Comparison of ENCODE assay signal across 8 mouse cellular contexts in the genomic region with DNA sequence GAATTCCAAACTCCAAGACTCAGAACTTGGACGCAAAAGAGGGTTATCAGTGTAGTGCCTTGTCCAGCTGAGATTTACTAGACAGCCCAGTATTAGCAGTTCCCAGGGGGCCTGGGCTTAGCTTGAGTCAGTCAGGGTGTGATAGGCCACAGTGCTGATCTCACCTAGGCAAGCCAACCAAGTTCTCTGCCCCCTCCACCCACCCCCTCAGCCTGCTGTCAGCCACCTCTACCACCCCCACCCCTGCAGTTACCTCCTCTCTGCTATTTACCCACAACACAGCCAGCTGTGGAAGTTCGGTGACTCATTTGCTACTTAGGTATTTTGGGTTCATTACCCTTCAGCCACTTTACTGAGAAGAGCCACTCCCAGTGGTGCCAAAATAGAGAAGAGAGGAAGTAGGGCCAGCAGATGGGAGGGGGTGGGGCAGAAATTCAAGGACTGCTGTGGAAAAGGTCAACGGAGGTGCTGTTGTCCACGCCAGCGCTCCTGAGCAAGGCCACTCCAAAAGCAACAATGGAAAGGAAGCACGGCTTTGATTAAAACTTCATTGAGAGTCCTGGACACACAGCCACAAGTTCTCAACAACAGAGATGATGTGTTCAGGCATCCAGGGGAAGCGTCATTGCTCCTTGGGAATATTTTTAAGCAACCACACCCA. TPM values are rescaled to one million over a fixed set of nuclear protein-coding genes. Genes with fewer than 3 reads are reported as not detected.
DNase-seq lines count a peak whose midpoint lies in the region.

No protein-coding gene starts in this region.

- H3K4me3 ChIP-seq in heart, embryonic 10.5 days, result no peak overlapping the region

- no peaks in the 10 kb centered on the region for H3K36me3 ChIP-seq in heart, embryonic 10.5 days

- H3K27me3 ChIP-seq in heart, embryonic 10.5 days (ENCODE audit: insufficient read depth, poor library complexity, severe bottlenecking), result peaks cover 27% of the 10 kb centered on the region

- no peaks in the 10 kb centered on the region for H3K9me3 ChIP-seq in heart, embryonic 10.5 days

- WGBS in heart, embryonic 10.5 days, result 34% methylated on average over 7 of the region's 7 CpGs

- DNase-seq in CD4-positive helper T cell, adult 2 months (ENCODE audit: low read depth, low spot score), result peak; percentile 54
- DNase-seq in ZHBTc4 (ENCODE audit: low read depth, low spot score), result peak; percentile 47
- peak; percentile 79 for DNase-seq in heart, embryonic 10.5 days (ENCODE audit: low spot score)
- peak; percentile 43 to 60 for DNase-seq in kidney, postnatal 4 days
- DNase-seq in skeletal muscle tissue, adult 2 months (ENCODE audit: low read depth, low spot score), result peak; percentile 88
- no peak for DNase-seq in right cerebral cortex, postnatal 14 days
- no peak for DNase-seq in thymus, postnatal 14 days
- DNase-seq in layer of hippocampus, adult 11-12 months (ENCODE audit: low spot score), result no peak

- H3K27ac ChIP-seq in heart, embryonic 10.5 days, result peak overlapping the region; percentile 52; the same call in 1 of the 2 replicates

- peaks cover 23% of the 10 kb centered on the region for H3K4me1 ChIP-seq in heart, embryonic 10.5 days

RNA-seq across cellular contexts. Expression of a gene that starts 24.5 kb away (rescaled TPM):
- 73.9 and 95.3 TPM in 2 replicates for polyA plus RNA-seq in heart, embryonic 10.5 days (2016; fragmentation: Nextera tagmentation; extraction: Ambion mirVana)

RNA-seq across cellular contexts. Expression of a gene that starts 45.0 kb away (rescaled TPM):
- not detected in 2 replicates for polyA plus RNA-seq in heart, embryonic 10.5 days (2016; fragmentation: Nextera tagmentation; extraction: Ambion mirVana)

RNA-seq across cellular contexts. Expression of a gene that starts 45.1 kb away (rescaled TPM):
- 0.70 and 0.73 TPM in 2 replicates for polyA plus RNA-seq in heart, embryonic 10.5 days (2016; fragmentation: Nextera tagmentation; extraction: Ambion mirVana)

Comparison
In these comparisons a context has a peak if more than half of its experiments do, and no peak if none do; other contexts are left out.
1. DNase-seq: peak in CD4-positive helper T cell, adult 2 months (single experiment), ZHBTc4 (single experiment), heart, embryonic 10.5 days (single experiment), kidney, postnatal 4 days (2 of 2) and skeletal muscle tissue, adult 2 months (single experiment); none in right cerebral cortex, postnatal 14 days (single experiment), thymus, postnatal 14 days (single experiment) and layer of hippocampus, adult 11-12 months (single experiment).